Mouse (Mus musculus) layer of hippocampus, adult 9-11 months (tissue): ENCODE measurements around the gene Rxfp1.
A peak's percentile ranks its signal among the peaks of the same experiment; 100 is the strongest.

ENCODE experiments used
- DNase-seq: peaks from one replicate; pipeline ENCODE4 v3.0.0; 2022

Rxfp1 gene

GRCm38 (mm10) chr3:79670556-79670955 lies 67.1 kb downstream of the Rxfp1 start:
- DNase-seq: no peak

- peak; percentile 18 for DNase-seq
Observed at GRCm38 (mm10) chr3:79664787-79665408, 72.8 kb downstream of the Rxfp1 start.

- no peak for DNase-seq
Observed at GRCm38 (mm10) chr3:79656682-79657081, 81.0 kb downstream of the Rxfp1 start.

- DNase-seq: no peak
Observed at GRCm38 (mm10) chr3:79652129-79652528, 85.6 kb downstream of the Rxfp1 start.

- DNase-seq: peak; percentile 80
Observed at GRCm38 (mm10) chr3:79629416-79629730, 108.3 kb downstream of the Rxfp1 start, which contains the start of gene Etfdh. TSS of gene Etfdh (minus strand) at chr3:79629500.

- DNase-seq: peak; percentile 100
Observed at GRCm38 (mm10) chr3:79628561-79629415, 108.9 kb downstream of the Rxfp1 start, which contains the start of gene 4930579G24Rik. TSS of gene 4930579G24Rik (plus strand) at chr3:79629079.

GRCm38 (mm10) chr3:79628182-79628560 lies 109.5 kb downstream of the Rxfp1 start:
- DNase-seq: no peak

GRCm38 (mm10) chr3:79627484-79628181 lies 110.0 kb downstream of the Rxfp1 start:
- no peak for DNase-seq

GRCm38 (mm10) chr3:79609886-79610285 lies 127.8 kb downstream of the Rxfp1 start:
- DNase-seq: no peak

GRCm38 (mm10) chr3:79595468-79595867 lies 142.2 kb downstream of the Rxfp1 start:
- DNase-seq: no peak

GRCm38 (mm10) chr3:79591793-79592471 lies 145.7 kb downstream of the Rxfp1 start:
- DNase-seq: no peak
